Mouse (Mus musculus): ENCODE data around the gene Sgsm2. TPM values are rescaled to one million over a fixed set of nuclear protein-coding genes. Genes with fewer than 3 reads are reported as not detected.

The Sgsm2 gene
- polyA plus RNA-seq, 1 experiment = 0.18 TPM

- no peaks in the 10 kb centered on the region for H3K27me3 ChIP-seq (ENCODE audit: control insufficient read depth)
- peaks cover 3% of the 10 kb centered on the region; the same call in 1 of the 2 replicates for H3K9me3 ChIP-seq (ENCODE audit: control insufficient read depth, low read length)
- no peak overlapping the region for H3K4me3 ChIP-seq (replicated peaks)
- TF ChIP-seq GATA1 (IDR thresholded peaks at IDR 0.05; ENCODE audit: low read length) (no peak), TAL1 (IDR thresholded peaks at IDR 0.05; ENCODE audit: low read length) (no peak)
- peaks cover 70% of the 10 kb centered on the region for H3K36me3 ChIP-seq (ENCODE audit: control insufficient read depth)
- peaks cover 59% of the 10 kb centered on the region for H3K4me1 ChIP-seq (ENCODE audit: control insufficient read depth)
These were observed 56.8 kb downstream of the Sgsm2 start for GRCm38 (mm10) chr11:74839860-74840715.

- peaks cover 70% of the 10 kb centered on the region for H3K4me1 ChIP-seq (ENCODE audit: control insufficient read depth)
- no peaks in the 10 kb centered on the region for H3K27me3 ChIP-seq (ENCODE audit: control insufficient read depth)
- peak overlapping the region; percentile 76 for H3K4me3 ChIP-seq (replicated peaks)
- TF ChIP-seq GATA1 (IDR thresholded peaks at IDR 0.05; ENCODE audit: low read length) (no peak), TAL1 (IDR thresholded peaks at IDR 0.05; ENCODE audit: low read length) (no peak)
- H3K9me3 ChIP-seq (ENCODE audit: control insufficient read depth, low read length) = no peaks in the 10 kb centered on the region
- H3K36me3 ChIP-seq (ENCODE audit: control insufficient read depth) = peaks cover 66% of the 10 kb centered on the region
These were observed 57.9 kb downstream of the Sgsm2 start for GRCm38 (mm10) chr11:74838971-74839370.

GRCm38 (mm10) chr11:74838441-74838840 lies 58.4 kb downstream of the Sgsm2 start:
- peak overlapping the region; percentile 76 for H3K4me3 ChIP-seq (replicated peaks)
- no peaks in the 10 kb centered on the region for H3K9me3 ChIP-seq (ENCODE audit: control insufficient read depth, low read length)
- H3K27me3 ChIP-seq (ENCODE audit: control insufficient read depth) = no peaks in the 10 kb centered on the region
- H3K36me3 ChIP-seq (ENCODE audit: control insufficient read depth) = peaks cover 60% of the 10 kb centered on the region
- peaks cover 75% of the 10 kb centered on the region for H3K4me1 ChIP-seq (ENCODE audit: control insufficient read depth)
- TF ChIP-seq TAL1 (IDR thresholded peaks at IDR 0.05; ENCODE audit: low read length) (no peak), GATA1 (IDR thresholded peaks at IDR 0.05; ENCODE audit: low read length) (no peak)

GRCm38 (mm10) chr11:74837694-74838431 lies 59.0 kb downstream of the Sgsm2 start:
- H3K27me3 ChIP-seq (ENCODE audit: control insufficient read depth) = no peaks in the 10 kb centered on the region
- peaks cover 55% of the 10 kb centered on the region for H3K36me3 ChIP-seq (ENCODE audit: control insufficient read depth)
- peaks cover 75% of the 10 kb centered on the region for H3K4me1 ChIP-seq (ENCODE audit: control insufficient read depth)
- H3K4me3 ChIP-seq (replicated peaks) = peak overlapping the region; percentile 76
- TF ChIP-seq TAL1 (IDR thresholded peaks at IDR 0.05; ENCODE audit: low read length) (no peak), GATA1 (IDR thresholded peaks at IDR 0.05; ENCODE audit: low read length) (no peak)
- H3K9me3 ChIP-seq (ENCODE audit: control insufficient read depth, low read length) = no peaks in the 10 kb centered on the region

DNA sequence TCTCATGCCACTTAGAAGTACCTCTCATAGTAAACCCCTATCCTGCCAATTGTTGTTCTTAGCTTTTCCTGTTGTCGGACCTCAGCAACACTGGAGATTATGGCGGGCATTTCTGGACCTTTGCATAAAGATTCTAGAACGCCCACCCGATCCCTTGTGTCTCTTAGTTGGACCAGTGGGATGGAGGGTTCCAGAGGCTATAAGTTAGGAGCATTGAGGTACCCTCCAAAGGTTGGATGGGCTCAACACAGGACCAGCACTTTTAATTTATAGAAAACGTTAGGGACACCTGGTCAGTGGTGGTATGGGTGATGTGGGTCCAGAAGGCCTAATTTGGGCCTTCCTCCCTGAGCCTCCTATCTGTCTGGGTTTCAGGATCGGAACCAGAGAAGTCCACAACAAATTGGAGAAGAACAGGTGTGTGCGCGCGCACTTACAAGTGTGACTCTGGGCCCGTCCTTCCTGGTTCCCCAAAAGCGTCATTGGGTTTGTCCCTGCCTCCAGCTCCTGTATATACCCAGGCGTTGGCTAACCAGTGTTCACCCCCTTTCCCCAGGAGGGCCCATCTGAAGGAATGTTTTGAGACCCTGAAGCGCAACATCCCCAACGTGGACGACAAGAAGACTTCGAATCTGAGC lies 59.7 kb downstream of the Sgsm2 start:
- peaks cover 82% of the 10 kb centered on the region for H3K4me1 ChIP-seq (ENCODE audit: control insufficient read depth)
- no peaks in the 10 kb centered on the region for H3K9me3 ChIP-seq (ENCODE audit: control insufficient read depth, low read length)

DNA sequence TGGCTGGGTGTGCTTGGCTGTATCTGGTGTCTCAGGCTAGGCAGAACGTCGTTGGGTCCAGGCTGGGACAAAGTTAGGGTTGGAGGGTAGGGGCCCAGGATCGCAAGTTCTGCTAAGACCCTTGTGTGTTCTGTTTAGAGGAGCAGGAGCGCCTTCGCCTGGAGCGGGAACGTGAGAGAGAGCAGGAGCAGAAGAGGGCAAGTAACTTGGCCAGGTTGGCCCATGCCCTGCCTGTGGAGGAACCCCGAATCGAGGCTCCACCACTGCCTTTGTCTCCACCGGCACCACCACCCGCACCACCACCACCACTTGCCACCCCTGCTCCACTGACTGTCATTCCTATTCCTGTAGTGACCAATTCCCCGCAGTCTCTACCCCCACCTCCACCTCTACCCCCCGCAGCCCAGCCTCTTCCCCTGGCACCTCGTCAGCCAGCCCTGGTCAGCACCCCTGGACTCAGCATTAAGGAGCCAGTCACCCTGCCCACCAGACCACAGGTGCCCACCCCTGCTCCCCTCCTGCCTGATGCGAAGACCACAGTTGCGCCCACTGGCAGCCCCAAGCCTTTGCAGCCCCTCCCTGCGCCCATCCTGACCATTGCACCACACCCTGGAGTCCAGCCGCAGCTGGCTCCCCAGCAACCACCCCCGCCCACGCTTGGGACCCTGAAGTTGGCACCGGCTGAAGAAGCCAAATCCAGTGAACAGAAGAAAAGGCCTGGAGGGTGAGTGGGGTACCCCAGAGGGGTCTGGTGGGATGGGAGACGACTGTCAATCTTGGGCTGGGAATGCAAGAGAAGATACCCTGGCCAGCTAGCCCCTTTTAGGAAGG lies 60.4 kb downstream of the Sgsm2 start:
- H3K4me3 ChIP-seq (replicated peaks) = peak overlapping the region; percentile 76
- no peaks in the 10 kb centered on the region for H3K27me3 ChIP-seq (ENCODE audit: control insufficient read depth)
- TF ChIP-seq GATA1 (IDR thresholded peaks at IDR 0.05; ENCODE audit: low read length) = no peak
- TF ChIP-seq TAL1 (IDR thresholded peaks at IDR 0.05; ENCODE audit: low read length) = no peak
- peaks cover 89% of the 10 kb centered on the region for H3K4me1 ChIP-seq (ENCODE audit: control insufficient read depth)
- H3K9me3 ChIP-seq (ENCODE audit: control insufficient read depth, low read length) = no peaks in the 10 kb centered on the region
- H3K36me3 ChIP-seq (ENCODE audit: control insufficient read depth) = peaks cover 40% of the 10 kb centered on the region

More for the DNA sequence above, 59.7 kb downstream of the Sgsm2 start:
- no peak for TF ChIP-seq TAL1 (IDR thresholded peaks at IDR 0.05; ENCODE audit: low read length)
- no peak for TF ChIP-seq GATA1 (IDR thresholded peaks at IDR 0.05; ENCODE audit: low read length)
- Histone ChIP-seq H3K27me3 (ENCODE audit: control insufficient read depth) (no peaks in the 10 kb centered on the region), H3K4me3 (replicated peaks) (peak overlapping the region; percentile 76), H3K36me3 (ENCODE audit: control insufficient read depth) (peaks cover 48% of the 10 kb centered on the region)

- Histone ChIP-seq H3K27me3 (ENCODE audit: control insufficient read depth) (no peaks in the 10 kb centered on the region), H3K36me3 (ENCODE audit: control insufficient read depth) (peaks cover 34% of the 10 kb centered on the region), H3K4me1 (ENCODE audit: control insufficient read depth) (peaks cover 92% of the 10 kb centered on the region), H3K9me3 (ENCODE audit: control insufficient read depth, low read length) (no peaks in the 10 kb centered on the region), H3K4me3 (replicated peaks) (no peak overlapping the region)
- TF ChIP-seq GATA1 (IDR thresholded peaks at IDR 0.05; ENCODE audit: low read length) = no peak
- TF ChIP-seq TAL1 (IDR thresholded peaks at IDR 0.05; ENCODE audit: low read length) = no peak
These were observed 61.2 kb downstream of the Sgsm2 start for GRCm38 (mm10) chr11:74835593-74836224.

All from erythroblast, embryonic 14.5 days (primary cell).